Mouse (Mus musculus): ENCODE measurements at regions not wholly inside any gene's neighbourhood (a gene's known extent, or its start where the extent isn't known, plus 50 kb on each side); places are given as distances from the start of the nearest gene placed in this dataset.

DNA sequence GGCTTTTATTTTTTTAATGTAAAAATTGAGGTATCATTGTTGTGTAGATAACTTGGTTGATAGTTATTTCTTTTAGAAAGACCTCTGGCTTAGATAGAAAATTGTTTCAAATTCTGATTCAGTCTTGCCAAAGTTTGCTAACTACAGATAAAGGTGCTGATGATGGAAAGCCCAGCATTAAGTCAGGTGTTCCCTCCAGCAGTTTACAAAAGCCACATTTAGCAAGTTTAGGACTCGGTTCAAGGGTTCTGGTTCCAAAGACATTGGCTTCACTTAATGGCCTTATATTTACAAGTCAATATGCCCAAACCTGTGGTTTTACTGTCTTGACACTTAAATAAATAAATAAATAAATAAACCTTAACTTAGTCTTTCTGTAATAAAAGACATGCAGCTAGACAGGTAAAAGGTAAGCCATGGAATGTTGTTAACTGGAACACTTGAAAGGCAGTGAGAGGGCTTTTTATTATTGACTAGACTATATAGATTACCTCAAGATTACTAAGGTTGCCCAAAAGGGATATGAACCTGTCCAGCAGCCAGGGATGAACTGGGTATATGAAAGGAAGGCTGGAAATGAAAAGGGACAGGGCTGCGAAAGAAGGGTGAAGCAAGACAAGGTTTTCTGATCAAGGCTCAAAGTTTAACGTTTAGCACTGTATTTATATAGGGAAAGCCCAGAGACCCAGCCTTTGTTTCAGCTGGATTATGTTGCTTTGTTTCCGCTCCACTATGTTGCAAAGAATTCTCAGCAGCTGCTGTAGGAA is 1472.9 kb upstream of the Slc10a2 start:
- DNase-seq, result no peak

DNA sequence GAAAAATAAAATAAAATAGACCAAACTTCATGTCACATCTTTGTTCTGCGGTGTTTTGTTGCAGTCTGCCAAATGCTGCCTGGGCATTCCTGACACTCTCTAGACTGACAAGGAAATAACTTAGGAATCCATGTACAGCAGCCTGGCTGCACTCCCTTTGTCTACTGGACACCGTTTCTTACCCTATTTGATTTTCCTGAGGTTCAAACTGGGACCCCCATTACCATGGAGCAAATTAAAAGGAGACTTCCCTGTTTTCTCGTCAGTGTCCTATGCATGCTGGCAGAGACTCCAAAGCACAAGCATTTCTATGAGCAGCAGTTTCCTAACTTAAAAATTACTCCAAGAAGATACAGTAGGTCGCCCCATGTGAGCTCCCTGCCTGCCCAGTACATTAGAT is 1470.1 kb upstream of the Slc10a2 start:
- no peak for DNase-seq

DNA sequence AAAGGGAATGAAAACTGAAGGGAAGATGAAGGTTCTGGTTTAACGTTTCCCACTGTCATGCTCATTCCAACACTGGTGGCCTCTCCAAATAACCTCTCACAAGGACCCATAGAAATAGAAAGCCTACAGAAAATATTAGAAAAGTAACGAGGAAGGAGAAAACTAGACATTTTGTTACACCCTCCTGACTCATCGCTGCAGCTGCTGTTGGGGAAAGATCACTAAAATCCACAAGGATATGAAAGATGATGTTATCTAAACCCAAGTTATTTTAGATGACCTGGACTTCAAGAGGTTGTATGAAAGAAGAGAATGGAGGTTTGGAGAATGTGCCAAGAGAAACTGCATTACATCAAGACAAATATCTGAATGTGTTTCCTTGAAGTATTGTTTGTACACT is 1468.3 kb upstream of the Slc10a2 start:
- DNase-seq, result no peak

DNA sequence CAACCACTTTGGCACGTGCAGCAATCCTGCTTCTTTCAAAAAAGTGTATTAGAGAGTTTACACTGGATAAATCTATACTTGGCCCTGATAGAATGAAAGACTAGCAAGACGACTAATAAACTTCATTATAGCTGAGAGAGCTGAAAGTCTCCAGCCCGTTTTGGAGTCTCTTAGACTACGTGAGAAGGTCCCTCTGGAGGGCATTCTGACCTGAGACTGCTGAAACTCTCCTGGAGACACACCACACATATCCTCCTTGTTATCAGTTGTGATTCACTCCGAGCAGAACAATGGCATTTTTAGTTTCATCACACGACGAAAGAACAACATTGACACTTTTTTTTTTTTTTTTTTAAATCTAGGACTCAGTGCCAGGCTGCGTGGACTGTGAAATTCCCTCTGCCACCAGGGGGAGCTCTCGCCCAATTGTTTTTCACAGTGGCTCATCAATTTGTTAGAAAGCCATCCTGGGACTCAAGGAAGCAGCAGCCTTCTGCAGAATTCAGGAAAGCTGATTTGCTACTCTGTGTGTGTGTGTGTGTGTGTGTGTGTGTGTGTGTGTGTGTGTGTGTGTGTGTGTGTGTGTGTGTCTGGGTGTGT is 1467.0 kb upstream of the Slc10a2 start:
- DNase-seq, result no peak

DNA sequence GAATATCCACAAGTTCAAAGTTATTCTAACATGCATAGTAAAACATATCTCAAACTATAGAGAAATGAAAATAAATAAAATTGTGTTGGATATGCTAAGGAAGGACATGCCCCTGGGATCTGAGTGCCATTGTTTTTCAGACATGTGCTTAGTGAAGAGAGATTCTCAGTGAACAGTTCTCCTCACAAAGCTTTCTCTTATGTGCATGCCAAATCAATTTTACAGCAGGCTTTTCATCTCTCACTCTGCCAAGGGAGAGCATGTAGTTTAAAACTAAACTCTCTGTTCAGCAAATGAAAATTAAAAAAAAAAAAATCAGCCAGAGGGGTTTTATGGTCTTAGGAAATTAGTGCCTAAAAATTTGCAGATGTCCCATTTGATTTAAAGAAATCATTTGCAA is 1445.8 kb upstream of the Slc10a2 start:
- DNase-seq, result no peak

DNA sequence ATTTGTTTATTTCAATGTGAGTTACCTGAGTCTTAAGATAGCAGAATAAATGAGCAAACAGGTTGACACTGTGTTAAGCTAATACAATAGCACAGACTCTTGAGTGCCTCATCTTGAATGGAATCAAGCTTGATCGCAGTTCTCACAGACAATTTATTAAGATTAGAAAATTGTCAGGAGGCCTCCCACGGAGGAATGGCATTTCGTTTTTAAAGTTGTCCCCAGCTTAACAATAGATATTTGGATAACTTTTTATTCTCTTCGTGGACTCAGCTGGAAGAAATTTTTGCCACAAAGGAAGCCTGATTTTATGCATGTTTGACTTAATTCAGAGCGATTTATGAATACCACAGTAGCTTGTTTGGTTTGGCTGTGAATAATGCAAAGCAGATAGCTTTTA is 1422.0 kb upstream of the Slc10a2 start:
- no peak for DNase-seq

DNA sequence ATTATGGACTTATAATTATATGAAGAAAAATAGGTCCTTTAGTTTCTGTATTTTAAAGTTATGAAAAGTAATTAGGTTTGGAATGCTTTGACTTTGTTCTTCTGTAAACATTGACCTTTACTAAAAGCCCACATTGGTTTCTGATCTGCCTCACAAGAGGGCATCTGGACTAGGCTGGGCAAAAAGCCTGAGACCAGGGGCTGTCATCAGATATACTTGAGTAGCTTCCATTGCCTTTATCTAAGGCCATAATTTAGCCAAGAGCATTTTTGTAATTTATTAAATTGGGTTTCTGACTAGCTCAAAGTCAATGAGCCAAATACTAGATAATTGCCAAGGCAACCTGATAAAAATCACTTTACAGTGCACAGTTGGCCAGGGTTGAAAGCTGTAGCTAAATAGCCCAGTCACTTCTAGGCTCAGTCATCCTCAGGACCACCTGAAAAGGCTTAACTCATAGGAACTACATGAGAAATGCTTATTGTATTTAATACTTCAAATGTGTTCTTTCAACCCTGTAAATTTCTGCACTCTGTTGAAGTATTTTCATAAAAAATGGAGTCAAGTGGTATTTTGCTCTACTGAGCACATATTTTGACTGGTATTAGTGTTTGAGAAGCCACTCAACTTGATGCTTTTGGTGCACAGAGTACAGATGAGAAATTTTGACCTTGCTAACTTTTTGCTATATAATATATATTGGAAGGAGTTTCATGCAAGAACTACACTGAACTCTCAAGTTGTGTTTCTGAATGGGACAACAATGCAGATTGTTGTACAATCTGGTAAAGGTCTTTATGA is 1410.9 kb upstream of the Slc10a2 start:
- DNase-seq, result no peak

DNA sequence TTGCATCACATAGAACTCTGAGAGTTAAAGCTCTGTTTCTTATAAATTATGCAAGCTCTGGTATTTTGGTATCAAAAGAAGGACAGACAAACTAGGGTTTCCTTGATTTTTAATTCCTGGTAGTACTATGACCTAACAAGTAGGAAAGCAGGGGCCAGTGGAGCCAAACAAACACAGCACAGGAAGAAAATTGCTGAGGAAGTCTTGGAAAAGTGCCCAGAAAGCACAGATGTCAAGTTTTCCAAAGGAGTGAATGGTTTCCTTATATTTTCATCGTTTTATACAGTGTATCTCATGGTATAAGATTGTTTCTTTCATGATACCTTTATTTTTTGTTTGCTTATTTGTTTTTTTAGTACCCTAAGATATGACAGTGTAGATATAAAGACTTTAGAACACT is 1387.3 kb upstream of the Slc10a2 start:
- no peak for DNase-seq

DNA sequence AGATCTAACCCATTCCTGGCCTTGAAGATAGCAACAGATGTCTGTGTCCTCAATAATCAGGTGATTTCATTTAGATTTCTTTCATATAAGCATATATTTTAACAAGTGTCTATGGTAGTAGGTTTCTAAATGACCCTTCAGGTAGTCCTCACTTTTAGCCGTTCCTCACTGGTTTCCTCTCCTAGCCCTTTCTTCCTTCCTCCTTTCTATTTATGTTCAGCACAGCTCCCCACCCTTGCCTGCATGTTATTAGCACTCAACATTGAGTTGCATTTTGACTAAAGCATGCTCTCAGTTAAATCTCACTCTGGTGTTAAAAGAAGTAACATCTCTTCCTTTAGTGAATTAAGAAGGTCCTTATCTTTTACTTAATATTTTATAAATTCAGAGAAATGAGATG is 1376.8 kb upstream of the Slc10a2 start:
- no peak for DNase-seq

DNA sequence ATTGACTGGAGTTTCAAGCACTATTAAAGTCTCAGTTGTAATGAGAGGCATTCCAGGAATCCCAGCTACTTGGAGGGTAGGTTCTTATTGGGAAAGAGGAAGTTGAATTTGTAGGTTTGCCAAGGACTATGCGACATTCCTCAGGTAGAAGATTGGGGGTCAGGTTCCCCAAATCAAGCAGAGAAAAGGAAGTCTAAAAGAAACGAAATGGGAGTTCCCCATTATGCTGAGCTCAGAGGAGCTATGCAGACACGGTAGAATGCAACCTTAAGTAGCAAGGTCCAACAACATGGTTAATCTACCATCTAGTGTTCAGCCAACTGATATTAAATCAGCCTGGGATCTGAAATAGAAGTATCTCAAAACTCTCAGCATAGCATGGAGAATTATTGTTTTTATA is 1365.9 kb upstream of the Slc10a2 start:
- DNase-seq, result no peak

DNA sequence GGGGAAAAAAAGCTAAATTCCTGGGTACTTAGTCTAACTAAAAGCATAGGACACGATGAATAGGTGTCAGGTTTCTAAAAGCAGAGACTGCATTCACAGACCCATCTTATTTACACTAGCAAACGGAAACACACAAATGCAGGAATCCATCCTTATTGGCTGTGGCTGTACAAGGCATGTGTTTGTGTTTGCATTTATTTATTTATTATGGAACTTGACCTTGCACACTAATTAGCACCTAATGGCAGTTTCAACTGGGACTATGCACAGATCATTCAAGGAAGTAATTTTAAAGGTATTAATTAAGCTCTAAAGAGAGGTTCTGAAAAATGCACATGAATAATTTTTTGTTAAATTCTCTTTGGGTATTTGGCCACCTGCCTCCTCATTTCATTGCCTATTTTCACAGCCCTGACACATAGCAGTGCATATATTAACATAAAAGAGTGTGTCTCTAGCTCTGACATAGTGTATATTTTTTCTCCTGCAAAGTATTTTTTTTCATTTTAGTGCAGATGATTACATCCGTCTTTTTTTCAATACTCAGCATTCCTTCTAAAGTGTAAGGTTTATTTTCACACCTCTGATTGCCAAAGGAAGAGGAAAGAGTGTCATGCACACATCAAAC is 1351.5 kb upstream of the Slc10a2 start:
- no peak for DNase-seq

DNA sequence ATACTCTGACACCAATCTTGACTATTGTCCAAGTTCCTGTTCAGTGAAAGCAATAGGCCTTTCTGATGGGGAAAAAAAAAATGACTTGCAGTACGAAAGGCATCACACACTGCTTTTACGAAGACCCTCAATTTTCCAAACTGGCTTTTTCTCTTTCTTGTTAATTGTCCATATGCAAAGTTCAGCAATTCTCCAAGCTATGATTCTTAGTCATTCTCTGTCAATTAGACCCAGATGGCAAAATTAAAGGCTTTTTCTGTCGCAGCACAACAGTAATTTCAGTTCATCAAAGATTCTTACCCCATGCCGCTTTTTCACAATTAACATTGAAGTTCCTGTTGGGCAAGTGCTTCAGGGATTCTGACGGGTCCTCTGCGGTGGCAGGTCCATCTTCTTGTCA is 1343.2 kb upstream of the Slc10a2 start:
- DNase-seq, result no peak

DNA sequence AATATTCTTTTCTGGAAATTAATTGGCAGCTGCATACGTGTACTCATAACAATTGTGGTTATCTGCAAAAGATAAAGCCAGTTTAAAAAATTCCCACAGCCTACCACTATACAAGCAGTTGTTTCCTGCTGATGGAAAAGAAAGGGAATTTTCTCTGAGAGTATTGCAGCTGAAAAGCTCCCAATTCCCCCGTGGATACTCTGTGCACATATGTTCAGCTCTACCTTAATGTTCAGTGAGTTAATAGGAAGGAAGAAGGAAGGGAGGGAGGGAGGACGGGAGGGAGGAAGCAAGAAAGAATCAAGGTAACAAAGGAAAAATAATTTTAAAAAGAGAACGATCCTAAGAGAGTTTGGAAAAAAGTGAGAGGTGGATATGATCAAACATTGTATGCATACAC is 1333.9 kb upstream of the Slc10a2 start:
- DNase-seq, result no peak

All from heart, adult 11 months (tissue).